Mouse (Mus musculus): ENCODE results near the gene Grn. TPM values are rescaled to one million over a fixed set of nuclear protein-coding genes. Genes with fewer than 3 reads are reported as not detected.

Grn gene
- polyA plus RNA-seq, 1 experiment, result 240 TPM

DNA sequence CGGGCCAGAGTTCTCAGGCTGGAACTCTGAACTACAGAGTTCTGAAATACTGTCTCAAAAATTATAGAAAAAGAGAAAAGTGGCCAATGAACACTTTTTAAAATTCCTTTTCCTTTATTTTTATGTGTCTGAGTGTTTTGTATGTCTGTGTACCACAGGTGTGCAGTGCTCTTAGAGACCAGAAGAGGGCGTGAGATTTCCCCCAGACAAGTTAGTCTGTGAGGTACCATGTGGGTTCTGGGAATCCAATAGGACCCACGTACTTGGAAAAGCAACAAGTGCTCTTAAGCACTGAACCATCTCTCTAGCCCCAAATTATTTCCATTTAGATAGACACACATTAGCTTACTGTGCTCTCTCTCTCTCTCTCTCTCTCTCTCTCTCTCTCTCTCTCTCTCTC, 11.3 kb downstream of the Grn start:
- Histone ChIP-seq H3K4me3 (ENCODE audit: extremely low read depth, insufficient read depth, insufficient read length) (no peak overlapping the region), H3K4me1 (ENCODE audit: control insufficient read depth, insufficient read depth, insufficient read length) (peaks cover 9% of the 10 kb centered on the region; the same call in 1 of the 2 replicates), H3K36me3 (ENCODE audit: control insufficient read depth, insufficient read depth, low read length) (no peaks in the 10 kb centered on the region), H3K27me3 (ENCODE audit: control insufficient read depth, insufficient read depth, low read length) (peaks cover 4% of the 10 kb centered on the region), H3K27ac (ENCODE audit: insufficient read depth, low read length) (no peak overlapping the region)
- no peak for TF ChIP-seq POLR2A (IDR thresholded peaks at IDR 0.05; ENCODE audit: low read depth, low read length)
- TF ChIP-seq CTCF (IDR thresholded peaks at IDR 0.05; ENCODE audit: extremely low read depth, insufficient read depth, insufficient read length, insufficient replicate concordance), result no peak
- no peak for DNase-seq (ENCODE audit: low read depth in 1 of 2, low spot score in 2 of 2)
- WGBS, result 87% methylated on average over 3 of the region's 3 CpGs

DNA sequence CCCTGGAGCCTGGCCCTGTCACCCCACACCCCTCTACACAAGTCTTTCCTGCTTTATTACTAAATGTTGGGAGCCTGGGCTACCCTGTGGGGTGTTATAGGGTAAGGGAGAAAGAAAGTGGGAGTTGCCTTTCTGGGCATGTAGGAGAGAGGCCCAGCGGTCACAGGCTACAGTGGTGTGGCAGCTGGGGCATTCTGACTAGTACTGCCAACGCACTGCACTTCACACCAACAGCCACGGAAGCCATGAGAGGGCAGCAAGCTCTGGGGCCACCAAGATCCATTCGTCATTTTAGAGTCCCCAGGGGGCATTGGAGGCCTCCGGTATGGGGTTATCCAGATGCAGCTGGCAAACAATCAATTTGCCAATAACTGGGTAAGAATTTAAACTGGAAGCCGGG, 12.0 kb downstream of the Grn start:
- no peak for DNase-seq (ENCODE audit: low read depth in 1 of 2, low spot score in 2 of 2)
- no peak overlapping the region for H3K27ac ChIP-seq (ENCODE audit: insufficient read depth, low read length)
- TF ChIP-seq POLR2A (IDR thresholded peaks at IDR 0.05; ENCODE audit: low read depth, low read length) (no peak), CTCF (IDR thresholded peaks at IDR 0.05; ENCODE audit: extremely low read depth, insufficient read depth, insufficient read length, insufficient replicate concordance) (no peak)
- H3K36me3 ChIP-seq (ENCODE audit: control insufficient read depth, insufficient read depth, low read length), result no peaks in the 10 kb centered on the region
- WGBS, result 91% methylated on average over 6 of the region's 6 CpGs
- H3K4me3 ChIP-seq (ENCODE audit: extremely low read depth, insufficient read depth, insufficient read length), result no peak overlapping the region
- peaks cover 13% of the 10 kb centered on the region; the same call in 1 of the 2 replicates for H3K4me1 ChIP-seq (ENCODE audit: control insufficient read depth, insufficient read depth, insufficient read length)
- H3K27me3 ChIP-seq (ENCODE audit: control insufficient read depth, insufficient read depth, low read length), result peaks cover 10% of the 10 kb centered on the region

DNA sequence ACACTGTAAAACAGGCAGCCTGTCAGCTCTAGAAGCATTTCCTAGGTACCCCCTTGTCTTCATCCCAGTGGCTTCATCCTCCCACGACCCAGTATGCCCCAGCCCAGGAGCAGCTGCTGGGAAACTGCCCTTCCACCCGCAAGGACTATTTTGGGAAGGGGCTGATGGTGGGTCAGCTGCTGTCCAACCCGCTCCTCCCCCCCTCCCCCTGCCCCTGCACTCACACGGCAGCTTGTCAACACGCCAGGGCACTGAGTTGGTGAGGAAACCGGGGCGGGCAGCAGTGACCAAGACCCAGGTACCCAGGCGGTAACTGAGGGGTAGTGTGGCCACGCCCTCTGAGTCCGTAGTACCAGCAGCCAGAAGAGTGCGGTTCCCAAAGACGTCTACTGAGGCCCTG, 13.6 kb downstream of the Grn start:
- Histone ChIP-seq H3K36me3 (ENCODE audit: control insufficient read depth, insufficient read depth, low read length) (no peaks in the 10 kb centered on the region), H3K27ac (ENCODE audit: insufficient read depth, low read length) (no peak overlapping the region), H3K4me1 (ENCODE audit: control insufficient read depth, insufficient read depth, insufficient read length) (peaks cover 6% of the 10 kb centered on the region; the same call in 1 of the 2 replicates), H3K27me3 (ENCODE audit: control insufficient read depth, insufficient read depth, low read length) (peaks cover 16% of the 10 kb centered on the region), H3K4me3 (ENCODE audit: extremely low read depth, insufficient read depth, insufficient read length) (no peak overlapping the region)
- TF ChIP-seq CTCF (IDR thresholded peaks at IDR 0.05; ENCODE audit: extremely low read depth, insufficient read depth, insufficient read length, insufficient replicate concordance) (no peak), POLR2A (IDR thresholded peaks at IDR 0.05; ENCODE audit: low read depth, low read length) (no peak)
- DNase-seq (ENCODE audit: low read depth in 1 of 2, low spot score in 2 of 2), result no peak
- WGBS, result 81% methylated on average over 12 of the region's 12 CpGs

DNA sequence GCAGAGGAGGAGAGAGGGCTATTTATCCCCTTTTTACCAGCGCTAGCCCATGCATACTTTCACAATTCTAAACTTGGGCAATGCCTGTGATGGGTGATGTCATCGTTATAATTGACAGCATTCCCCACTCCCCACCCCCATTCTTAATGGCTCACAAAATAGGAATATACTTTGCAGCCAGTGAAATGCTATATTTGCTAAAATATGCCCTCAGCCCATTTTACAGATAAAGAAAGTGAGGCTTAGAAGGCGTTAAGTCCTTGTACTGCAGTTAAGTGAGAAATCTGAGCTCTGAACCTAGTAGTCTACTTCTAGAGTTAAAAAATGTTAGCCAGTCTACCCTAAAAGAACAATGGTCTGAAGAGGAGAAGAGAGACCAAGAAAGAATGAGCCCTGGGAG, 14.2 kb downstream of the Grn start:
- no peak for DNase-seq (ENCODE audit: low read depth in 1 of 2, low spot score in 2 of 2)
- Histone ChIP-seq H3K4me1 (ENCODE audit: control insufficient read depth, insufficient read depth, insufficient read length) (peaks cover 6% of the 10 kb centered on the region; the same call in 1 of the 2 replicates), H3K36me3 (ENCODE audit: control insufficient read depth, insufficient read depth, low read length) (no peaks in the 10 kb centered on the region), H3K27me3 (ENCODE audit: control insufficient read depth, insufficient read depth, low read length) (peaks cover 19% of the 10 kb centered on the region), H3K4me3 (ENCODE audit: extremely low read depth, insufficient read depth, insufficient read length) (no peak overlapping the region), H3K27ac (ENCODE audit: insufficient read depth, low read length) (no peak overlapping the region)
- no peak for TF ChIP-seq CTCF (IDR thresholded peaks at IDR 0.05; ENCODE audit: extremely low read depth, insufficient read depth, insufficient read length, insufficient replicate concordance)
- WGBS, result 82% methylated on average over 3 of the region's 3 CpGs

DNA sequence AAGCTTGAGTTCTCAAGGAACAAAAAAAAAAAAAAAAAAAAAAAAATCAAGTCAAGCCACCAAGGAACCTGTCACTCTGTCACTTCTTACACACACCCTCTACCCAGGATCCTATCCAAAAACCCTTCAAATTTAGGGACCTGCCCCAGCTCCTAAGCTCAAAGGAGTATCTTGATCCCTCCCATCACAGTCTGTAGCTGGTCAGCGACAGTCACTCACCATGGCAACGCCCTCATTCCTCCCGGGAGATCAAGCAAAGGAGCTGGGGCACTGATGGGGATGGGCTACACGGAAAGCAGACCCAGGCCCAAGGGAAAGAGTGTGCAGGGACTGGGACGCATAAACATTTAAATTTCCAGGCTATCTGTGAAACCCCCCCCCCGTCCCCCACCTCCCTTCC, 14.7 kb downstream of the Grn start:
- Histone ChIP-seq H3K36me3 (ENCODE audit: control insufficient read depth, insufficient read depth, low read length) (no peaks in the 10 kb centered on the region), H3K4me1 (ENCODE audit: control insufficient read depth, insufficient read depth, insufficient read length) (peaks cover 6% of the 10 kb centered on the region; the same call in 1 of the 2 replicates), H3K4me3 (ENCODE audit: extremely low read depth, insufficient read depth, insufficient read length) (no peak overlapping the region), H3K27ac (ENCODE audit: insufficient read depth, low read length) (no peak overlapping the region), H3K27me3 (ENCODE audit: control insufficient read depth, insufficient read depth, low read length) (peaks cover 19% of the 10 kb centered on the region)
- TF ChIP-seq CTCF (IDR thresholded peaks at IDR 0.05; ENCODE audit: extremely low read depth, insufficient read depth, insufficient read length, insufficient replicate concordance), result no peak
- TF ChIP-seq POLR2A (IDR thresholded peaks at IDR 0.05; ENCODE audit: low read depth, low read length), result no peak
- 79% methylated on average over 6 of the region's 6 CpGs for WGBS
- no peak for DNase-seq (ENCODE audit: low read depth in 1 of 2, low spot score in 2 of 2)

DNA sequence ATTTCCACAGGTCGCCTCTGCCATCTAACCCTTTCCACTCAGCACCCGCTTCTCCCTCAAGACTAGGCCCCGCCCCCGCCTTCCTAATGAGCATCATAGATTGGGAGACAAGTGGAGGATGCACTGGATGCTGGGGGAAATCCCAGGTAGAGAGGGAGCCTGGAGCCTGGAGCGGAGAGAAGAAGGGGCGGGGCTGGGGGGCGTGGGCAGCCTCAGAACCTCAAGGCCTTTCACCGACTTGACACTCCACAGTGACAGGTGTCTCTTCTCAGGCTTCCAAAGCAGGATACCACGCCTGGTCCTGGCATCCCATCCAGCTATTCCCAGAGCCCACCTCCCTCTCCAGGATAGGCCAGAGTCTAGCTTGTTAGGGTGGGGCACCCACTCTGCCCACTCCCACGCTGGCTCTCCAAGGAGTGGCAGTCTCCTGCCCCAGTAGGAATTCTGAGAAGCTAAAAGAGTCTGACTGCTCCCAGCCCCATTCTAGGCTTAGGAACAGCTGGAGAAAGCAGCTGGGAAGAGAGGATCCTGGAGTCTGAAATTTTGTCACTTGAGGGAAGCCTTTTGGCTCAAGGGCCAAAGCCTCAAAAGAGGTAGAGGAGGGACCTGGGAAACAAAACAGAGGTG, 15.3 kb downstream of the Grn start:
- 79% methylated on average over 10 of the region's 10 CpGs for WGBS
- no peak for DNase-seq (ENCODE audit: low read depth in 1 of 2, low spot score in 2 of 2)

DNA sequence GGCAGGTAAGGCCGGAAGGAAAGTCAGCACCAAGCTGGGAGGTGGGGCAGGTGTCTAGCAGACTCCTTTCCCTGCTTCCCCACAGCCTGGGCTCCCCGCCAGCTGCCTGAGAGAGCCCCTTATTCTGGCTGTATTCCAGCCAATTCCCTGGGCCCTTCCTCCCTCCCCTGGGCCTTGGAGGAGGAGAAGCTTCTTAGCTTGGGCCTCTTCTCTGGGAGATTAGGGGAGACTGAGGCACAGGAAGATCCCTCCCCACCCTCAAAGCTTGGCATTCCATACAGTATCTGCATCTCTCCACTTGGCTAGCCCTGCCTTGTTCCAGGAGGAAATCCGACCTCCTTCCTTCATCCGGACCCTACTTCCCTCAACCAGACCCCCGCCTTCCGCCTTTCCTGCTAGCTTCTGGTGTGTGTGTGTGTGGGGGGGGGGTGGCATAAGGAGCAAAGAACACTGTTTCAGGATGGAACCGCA, 15.8 kb downstream of the Grn start:
- peaks cover 19% of the 10 kb centered on the region for H3K27me3 ChIP-seq (ENCODE audit: control insufficient read depth, insufficient read depth, low read length)
- WGBS, result 61% methylated on average over 7 of the region's 7 CpGs

More for the DNA sequence above, 15.3 kb downstream of the Grn start:
- Histone ChIP-seq H3K27me3 (ENCODE audit: control insufficient read depth, insufficient read depth, low read length) (peaks cover 19% of the 10 kb centered on the region), H3K36me3 (ENCODE audit: control insufficient read depth, insufficient read depth, low read length) (no peaks in the 10 kb centered on the region), H3K27ac (ENCODE audit: insufficient read depth, low read length) (no peak overlapping the region), H3K4me1 (ENCODE audit: control insufficient read depth, insufficient read depth, insufficient read length) (peaks cover 6% of the 10 kb centered on the region; the same call in 1 of the 2 replicates), H3K4me3 (ENCODE audit: extremely low read depth, insufficient read depth, insufficient read length) (no peak overlapping the region)
- TF ChIP-seq CTCF (IDR thresholded peaks at IDR 0.05; ENCODE audit: extremely low read depth, insufficient read depth, insufficient read length, insufficient replicate concordance) (no peak), POLR2A (IDR thresholded peaks at IDR 0.05; ENCODE audit: low read depth, low read length) (no peak)

More for the DNA sequence above, 15.8 kb downstream of the Grn start:
- Histone ChIP-seq H3K36me3 (ENCODE audit: control insufficient read depth, insufficient read depth, low read length) (no peaks in the 10 kb centered on the region), H3K4me1 (ENCODE audit: control insufficient read depth, insufficient read depth, insufficient read length) (peaks cover 6% of the 10 kb centered on the region; the same call in 1 of the 2 replicates), H3K4me3 (ENCODE audit: extremely low read depth, insufficient read depth, insufficient read length) (no peak overlapping the region), H3K27ac (ENCODE audit: insufficient read depth, low read length) (no peak overlapping the region)
- no peak for DNase-seq (ENCODE audit: low read depth in 1 of 2, low spot score in 2 of 2)
- TF ChIP-seq CTCF (IDR thresholded peaks at IDR 0.05; ENCODE audit: extremely low read depth, insufficient read depth, insufficient read length, insufficient replicate concordance), result no peak
- TF ChIP-seq POLR2A (IDR thresholded peaks at IDR 0.05; ENCODE audit: low read depth, low read length), result no peak
